Mouse (Mus musculus) testis, postnatal 10 days (tissue): ENCODE data around the gene Nppc.

Experiments
- DNase-seq: peaks from one replicate; pipeline ENCODE4 v3.0.0; 2021; ENCODE audit warnings: low spot score

The Nppc gene

DNA sequence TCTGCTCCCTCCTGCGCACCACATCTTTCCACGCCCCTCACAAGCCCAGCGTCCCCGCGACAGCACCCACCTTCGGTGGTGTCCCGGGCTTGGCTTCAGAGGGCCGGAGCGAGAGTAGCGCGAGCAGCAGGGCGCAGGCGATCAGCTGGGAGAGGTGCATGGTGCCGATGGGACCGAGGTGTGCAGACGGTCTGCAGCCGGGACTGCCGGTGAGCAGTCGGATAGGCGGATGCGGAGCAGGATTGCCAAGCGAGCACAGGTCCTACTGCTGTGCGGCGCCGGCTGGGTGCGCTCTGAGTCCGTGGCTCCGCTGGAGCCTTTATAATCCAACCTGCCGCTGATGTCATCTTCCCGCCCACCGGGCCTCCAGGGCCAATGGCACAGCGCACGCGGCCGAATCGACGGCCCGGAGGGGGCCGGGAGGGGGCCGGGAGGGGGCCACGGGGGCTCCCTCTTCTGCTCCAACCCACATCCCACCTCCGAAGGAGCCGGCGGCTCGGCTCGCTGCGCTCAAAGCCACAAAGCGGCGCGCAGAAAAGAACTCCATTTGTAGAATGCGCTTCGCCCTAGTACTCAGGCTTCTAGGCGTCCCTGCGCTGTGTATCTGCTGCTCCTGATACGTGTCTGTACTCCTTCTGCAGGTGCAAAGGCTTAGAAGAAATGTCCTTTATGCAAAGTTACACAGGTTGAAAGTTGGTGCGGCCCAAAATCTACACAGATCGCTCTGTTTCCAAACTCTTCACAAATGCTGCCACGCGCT, at the start of gene Nppc:
Nppc (minus strand) TSS at position 293 of the 760 bp plus-strand sequence.
- peak; percentile 79 for DNase-seq

DNA sequence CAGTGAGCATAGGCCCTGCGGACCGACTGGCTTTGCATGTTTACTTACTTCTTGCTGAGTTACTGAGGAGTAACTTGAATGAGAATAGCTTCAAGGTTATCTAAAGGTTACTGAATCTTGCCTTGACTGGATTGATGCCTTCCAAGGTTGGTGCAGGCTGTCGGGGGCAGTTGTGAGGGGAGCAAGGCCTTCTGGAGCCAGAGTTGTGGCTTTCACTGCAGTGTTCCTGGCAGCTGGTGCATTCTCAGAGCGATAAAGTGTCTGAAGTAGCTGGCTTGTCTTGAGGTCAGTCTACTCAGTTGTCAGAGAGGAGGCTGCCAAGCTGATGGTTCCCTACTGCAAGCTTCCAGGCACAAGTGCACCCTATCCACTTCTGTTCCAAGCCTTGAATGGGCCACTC, 49.0 kb upstream of the Nppc start:
- DNase-seq, result no peak

DNA sequence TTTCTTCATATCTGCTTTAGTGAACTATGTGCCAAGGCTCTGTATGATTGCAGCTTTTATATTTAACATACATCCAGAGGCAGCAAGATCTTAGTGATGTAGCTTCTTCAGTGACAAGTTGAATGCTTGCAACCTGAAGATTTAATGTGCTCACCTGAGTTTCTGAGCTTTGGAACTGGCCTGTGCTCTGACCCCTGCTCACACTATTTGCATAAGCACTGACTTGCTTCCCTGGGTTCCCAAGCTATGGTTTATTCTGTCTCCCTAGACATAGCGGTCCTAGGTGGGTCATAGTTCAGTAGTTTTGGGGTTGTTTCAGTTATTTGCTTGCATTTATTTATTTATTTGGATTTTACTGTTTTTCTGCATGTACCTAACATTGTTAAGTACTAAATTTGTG, 47.8 kb upstream of the Nppc start:
- no peak for DNase-seq

DNA sequence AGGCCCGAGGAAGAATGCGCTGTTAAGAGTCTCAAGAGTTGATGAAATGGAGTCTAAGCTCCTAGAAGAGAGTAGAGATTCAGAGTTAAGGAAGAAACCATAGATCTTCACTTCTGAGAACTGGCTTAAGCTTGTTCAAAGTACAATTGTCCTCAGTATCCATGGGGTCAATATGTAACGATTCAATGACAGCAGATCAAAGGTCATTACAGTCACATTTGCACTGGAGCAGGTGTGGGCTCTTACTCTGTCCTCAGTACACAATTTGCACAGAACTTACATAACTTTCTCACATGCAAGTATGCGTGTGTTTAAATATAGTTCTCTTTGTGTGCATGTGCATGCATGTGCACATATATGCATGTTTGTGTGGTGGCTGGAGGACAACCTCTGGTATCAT, 42.7 kb upstream of the Nppc start:
- no peak for DNase-seq

DNA sequence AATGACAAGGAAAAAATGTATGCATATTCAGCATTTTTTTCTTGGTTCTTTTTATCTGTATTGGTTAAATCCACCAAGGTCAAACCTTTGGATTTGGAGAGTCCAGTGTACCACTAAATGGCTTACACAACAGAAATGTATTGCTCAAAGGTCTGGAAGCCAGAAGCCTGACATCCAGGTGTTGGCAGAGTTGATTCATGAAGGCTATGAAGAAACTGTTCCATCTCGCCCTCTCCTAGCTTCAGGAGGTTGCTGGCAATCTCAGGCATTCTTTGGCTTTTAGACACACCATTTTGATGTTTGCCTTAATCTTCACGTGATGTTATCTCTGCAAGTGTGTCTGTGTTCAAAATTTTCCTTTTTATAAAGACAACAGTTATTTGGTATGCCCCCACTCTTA, 41.7 kb upstream of the Nppc start:
- DNase-seq, result no peak

DNA sequence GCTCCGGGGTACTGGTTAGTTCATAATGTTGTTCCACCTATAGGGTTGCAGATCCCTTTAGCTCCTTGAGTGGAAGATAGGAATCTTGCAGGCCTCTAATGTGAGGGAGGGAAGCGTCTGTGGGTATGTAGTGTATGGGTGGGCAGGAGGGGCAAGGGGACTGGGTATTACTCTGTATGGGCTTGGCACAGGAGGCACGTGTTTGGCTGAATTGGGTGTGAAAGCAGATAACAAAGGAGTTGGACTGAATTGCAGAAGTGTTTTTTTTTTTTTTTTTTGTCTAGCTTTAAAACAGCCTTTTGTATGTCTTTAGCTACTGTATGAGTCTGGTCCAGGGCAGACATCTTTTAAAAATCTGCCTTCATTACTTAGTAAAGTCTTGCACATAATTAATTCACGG, 39.2 kb upstream of the Nppc start:
- DNase-seq, result no peak

DNA sequence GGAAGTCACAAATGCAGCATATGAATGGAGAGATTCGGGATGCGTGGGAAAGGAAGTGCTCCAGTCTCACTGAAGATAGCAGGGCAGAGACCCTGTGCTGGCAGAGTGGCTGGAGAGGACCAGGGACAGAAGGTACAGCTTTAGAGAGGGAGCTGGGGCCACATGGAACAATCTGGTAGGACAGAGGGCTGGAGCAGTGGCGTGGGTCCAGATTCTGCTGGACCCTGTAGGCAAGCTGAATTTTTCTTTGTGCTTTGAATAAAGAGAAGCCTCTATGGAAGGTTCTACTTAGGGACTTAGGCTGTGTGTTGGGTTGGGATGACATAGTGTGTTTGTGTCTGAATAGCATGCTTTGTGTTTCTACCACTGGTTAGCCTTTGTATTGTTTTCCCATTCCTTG, 35.1 kb upstream of the Nppc start:
- DNase-seq, result no peak

DNA sequence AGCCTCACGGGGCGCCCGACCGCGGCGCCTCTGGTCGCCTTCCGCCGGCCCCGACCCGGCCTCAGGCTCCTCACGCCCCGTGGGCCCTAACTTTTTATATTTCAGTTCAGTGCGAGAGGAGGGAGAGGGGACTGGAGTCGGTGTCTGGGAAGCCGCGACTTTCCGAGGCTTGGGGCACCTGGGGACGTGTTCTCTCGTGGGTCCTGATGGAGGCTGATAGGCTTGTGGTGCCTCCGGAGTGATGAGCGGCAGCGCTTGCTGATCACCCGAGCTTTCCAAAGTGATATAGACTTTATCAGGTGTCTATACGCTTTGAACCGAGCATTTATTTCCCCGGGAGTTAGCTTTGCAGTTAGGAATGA, 33.6 kb upstream of the Nppc start:
- no peak for DNase-seq

DNA sequence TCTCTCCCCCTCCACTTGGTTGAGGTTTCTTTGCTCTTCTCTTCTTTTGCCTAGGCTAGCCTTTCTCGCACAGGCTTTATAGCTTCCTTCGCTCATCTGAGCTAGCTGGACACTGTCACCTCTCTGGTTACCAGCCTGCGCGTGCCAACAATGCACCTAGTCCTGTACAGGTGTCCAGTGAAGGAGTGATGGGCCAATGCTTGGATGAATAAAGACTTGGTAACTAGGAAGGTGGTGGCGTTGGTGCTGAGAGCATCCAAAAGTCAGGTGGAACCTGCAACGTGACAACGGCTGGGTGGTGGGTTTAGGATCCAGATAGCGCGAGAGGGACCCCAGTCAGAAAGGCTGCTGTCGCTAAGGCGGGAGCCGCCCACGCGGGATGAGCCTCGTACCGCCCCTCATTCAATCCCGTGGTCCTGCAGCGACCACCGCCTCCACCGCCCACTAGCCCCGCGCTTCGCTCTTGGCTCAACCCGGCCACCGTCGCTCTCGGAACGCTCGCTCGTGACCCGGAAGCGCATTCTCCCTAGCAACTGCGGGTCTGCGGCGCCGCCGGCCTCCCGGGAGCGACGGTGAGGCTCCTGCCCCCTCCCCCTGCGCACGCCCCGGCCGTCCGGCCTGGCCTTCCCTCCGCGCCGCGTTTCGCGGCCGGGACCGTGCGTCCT, 33.1 kb upstream of the Nppc start, which contains the start of gene Dis3l2:
Dis3l2 (plus strand) TSS at position 509 of the 665 bp plus-strand sequence.
- peak; percentile 88 for DNase-seq

DNA sequence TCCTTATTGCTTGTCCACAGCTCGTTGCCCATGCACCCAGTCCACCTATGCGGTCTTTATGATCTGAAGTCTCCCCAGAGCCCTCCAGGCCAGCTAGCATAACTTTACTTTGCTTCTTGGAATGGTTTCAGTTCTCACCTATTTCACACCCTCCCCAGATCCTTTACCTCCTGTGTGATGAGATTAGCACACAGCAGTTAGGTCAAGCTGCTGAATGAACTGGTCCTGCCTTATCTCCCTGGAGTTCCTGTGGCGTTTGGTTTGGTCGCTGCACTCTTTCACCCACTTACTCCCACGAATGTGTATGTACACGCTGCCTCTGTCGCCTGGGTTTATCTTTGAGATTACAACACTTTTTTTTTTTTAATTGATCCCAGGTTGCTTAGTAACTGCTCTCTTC, 30.0 kb upstream of the Nppc start:
- DNase-seq, result no peak

DNA sequence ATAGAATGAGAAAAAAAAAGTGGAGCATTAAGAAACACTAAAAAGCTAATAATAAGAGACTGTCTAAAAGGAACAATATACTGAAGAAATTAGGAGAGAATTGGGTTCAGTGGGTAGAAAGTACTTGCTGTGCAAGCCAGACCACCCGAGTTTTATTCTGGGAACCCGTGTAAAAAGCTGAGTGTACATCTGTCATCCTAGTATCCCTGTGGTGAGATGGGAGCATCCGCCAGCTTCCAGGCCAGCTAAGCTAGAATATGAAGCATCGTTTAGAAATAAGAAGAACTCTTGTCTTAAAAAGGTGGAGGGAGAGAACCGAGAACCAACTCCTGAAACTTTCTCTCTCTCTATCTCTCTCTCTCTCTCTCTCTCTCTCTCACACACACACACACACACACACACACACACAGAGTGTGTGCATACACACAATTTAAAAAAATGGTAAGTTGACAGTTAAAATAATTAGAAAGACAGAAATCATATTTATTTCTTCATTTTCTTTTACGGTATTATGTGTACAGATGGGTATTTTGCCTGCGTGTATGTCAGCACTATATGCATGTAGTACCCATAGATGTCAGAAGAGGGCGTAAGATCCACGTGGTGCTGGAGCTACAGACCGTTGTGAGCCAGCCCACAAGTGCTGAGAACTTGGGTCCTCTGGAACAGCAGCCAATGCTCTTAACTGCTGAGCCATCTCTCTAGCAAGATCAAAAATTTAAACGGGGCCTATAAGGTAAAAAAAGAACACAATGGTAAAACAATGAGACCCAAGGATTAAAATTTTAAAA, 29.2 kb upstream of the Nppc start:
- DNase-seq, result no peak

DNA sequence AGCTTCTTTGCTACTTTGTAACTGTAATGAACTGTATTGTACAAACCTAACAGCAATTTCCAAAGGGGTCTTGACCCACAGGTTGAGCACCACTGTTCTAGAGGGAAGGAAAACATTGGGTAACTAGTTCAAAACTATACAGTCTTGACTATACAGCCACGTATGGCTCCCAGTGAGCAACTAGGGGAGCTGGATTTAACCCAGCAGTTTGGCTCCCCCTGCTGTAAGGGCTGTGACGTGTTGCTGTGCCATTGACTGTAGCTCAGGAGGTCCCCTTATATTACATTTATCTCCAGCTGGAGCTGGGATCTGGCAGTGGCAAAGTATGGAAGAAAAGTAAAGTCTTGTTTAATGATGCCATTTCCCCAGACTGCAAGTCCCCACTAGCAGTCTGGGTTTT, 28.4 kb upstream of the Nppc start:
- DNase-seq, result no peak

DNA sequence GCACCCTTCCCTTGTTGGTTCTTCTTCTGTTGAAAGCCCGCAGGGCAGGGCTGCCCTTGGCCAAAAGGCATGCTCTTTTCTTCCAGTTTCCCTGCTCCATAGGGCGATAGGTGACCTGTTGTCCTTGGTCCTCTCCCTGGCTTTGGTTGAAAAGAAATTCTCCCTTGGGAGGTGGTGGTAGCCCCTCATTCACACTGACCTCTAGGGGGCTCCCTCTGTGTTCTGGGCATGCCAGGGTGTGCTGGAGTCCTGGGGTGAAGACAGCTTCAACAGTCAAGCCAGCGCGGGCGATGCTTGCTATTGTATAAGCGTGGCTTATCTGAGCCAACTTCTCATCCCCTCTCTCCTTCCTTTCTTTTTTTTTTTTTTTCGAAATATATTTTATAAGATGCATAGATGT, 26.6 kb upstream of the Nppc start:
- DNase-seq, result no peak

DNA sequence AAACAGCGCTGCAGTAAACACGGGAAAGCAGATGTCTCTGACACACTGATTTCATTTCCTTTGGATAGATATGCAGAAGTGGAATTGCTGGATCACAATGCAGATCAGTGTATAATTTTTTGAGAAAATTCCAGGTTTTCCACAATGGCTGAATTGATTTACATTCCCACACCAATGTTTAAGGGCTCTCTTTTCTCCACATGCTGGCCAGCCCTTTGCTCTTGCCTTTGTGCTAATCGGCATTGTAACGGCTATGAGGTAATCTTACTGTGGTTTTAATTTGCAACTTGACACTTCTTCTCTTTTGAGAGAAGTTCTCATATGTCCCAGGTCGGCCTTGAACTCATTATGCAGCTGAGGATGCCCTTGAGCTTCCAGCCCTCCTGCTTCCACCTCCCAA, 20.7 kb upstream of the Nppc start:
- no peak for DNase-seq

DNA sequence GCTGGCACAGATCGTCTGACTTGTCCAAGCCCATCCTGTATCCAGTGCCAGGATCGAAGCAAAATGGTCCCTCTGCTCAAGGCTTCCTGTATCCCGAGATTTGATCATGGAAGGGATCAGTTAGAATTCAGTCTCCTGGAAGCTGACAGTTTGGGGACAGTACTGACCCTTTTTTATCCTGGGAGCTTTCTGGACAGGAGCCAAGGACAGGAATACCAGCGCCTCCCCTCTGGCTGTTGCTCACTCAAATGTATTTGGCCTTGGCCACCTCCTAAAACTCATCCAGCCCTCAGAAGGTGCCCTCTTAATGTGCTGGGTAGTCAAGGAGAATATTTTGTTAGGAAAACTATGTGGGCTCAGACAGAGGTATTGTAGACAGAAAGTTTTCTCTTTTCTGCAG, 16.9 kb upstream of the Nppc start:
- DNase-seq, result no peak

DNA sequence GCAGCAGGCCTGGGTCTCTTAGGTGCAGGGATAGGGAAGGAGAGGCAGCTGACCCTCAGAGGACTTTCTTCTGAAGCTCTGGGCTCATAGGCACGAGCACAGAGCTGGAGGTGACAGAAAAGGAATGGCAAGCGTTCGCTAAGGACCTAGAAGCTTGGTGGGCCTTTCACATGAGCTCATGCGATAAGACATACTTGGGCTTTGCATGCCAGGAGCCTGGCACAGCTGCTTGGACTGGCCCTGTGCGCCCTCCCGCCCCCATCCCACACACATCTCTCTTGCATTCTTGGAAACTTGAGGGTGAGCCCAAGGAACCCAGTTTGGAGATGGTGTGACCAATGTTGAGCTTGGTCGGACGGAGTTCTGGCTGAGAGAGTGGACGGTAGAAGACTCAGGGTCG, 8.3 kb upstream of the Nppc start:
- no peak for DNase-seq

DNA sequence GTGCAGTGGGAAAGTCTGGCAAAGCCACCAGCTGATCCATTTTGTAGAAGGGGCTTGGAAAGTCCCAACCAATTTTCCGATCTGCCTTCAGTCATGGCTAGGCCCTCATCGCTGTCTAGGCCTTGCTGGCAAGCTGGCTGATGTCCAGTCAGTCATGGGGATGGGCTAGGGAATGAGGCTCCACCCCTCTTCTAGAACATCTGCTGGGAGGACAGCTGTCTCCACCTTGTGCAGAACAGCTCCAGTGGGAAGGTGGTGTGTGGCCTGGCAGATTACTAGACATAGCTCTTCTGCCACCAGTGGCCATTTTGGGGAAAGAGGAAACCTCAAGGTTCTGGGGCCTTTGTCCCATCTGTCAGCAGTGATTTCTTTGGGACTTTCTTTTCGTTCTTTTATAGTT, 7.3 kb upstream of the Nppc start:
- DNase-seq, result no peak

DNA sequence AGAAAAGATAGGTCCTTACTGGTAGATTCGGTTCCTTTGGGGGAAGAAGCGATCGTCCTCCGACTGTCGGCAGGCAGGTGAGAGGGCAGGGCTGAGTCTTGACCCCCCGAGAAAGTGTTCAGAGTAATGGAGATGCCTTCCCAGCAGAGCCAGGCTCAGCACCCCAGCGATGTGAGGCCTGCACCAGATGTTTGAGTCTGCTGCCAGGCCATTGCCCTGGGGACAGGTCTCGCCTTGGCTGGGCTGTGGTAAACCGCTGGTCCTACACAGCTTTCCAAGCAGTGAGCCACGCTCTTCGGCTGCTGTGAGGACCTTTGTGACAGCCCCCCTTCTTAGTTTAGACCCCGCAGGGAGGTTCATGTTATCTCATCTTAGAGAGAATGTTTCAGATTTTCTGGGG, 4.8 kb upstream of the Nppc start:
- DNase-seq, result peak; percentile 60

DNA sequence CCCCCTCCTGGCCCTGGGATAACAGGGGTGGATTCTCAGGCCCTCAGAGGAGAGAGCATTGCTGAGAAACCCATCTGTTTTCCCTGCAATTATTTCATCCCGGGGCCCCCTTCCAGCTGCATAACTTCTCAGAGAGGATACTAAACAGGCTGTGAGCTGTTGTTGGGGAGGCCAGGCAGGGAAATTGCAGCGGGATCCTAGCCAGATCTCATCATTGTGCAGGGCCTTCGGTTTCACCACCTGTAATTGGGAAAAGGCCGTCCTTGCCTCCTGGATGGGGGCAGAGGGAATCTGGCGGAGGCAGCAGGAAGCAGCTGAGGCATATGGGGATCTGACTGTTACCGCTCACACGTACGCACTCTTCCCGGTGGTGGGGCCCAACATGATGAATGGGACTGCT, 4.0 kb upstream of the Nppc start:
- no peak for DNase-seq

DNA sequence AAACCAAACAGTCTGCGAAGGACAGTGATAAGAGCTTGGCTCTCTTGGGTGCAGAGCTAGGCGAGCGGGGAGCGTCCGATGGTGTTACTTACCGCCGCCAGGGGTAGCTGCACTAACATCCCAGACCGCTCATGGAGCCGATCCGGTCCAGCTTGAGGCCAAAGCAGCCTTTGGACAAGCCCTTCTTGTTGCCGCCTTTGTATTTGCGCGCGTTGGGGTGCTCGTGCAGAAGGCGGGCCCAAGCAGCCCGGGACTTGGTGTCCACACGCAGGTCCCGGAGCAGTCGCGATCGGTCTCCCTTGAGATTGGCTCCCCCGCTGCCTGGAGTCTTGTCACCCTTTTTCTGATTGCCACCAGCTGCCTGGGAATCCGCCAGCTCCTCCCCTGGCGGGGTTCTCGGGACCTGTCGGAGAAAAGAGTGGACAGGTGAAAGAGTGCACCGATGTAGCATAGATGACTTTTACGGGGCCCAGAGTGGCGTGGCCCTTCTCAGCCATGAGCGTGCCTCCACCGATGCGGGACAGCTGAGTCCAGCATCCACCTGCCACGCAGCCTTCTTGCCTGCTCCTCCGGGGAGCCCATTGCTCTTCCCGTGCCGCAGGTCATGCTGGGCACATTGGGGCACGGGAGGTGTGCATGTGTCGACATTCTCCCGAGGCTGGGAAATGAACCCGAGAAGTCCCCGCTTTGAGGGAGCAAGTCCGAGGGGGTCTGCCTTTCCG, 658 bp downstream of the Nppc start:
- peak; percentile 81 for DNase-seq

DNA sequence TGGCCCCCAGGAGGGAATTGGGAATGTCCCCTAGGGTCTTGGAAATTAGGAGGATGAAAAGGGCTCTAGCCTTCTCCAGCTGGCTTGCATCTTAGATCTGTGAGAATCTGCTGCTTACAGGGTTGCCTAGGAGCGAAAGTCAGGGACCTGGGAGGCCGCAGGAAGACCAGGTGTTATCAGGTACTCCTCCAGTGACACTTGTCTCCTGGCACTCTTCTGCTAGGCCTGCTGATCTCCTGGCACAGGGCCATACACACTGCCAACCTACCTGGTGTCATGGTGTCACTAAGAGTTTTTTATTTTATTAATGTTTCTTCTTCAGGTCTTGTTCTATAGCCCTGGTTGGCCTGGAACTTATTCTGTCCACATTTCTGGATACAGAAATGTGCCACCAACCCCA, 5.3 kb downstream of the Nppc start:
- DNase-seq, result no peak

DNA sequence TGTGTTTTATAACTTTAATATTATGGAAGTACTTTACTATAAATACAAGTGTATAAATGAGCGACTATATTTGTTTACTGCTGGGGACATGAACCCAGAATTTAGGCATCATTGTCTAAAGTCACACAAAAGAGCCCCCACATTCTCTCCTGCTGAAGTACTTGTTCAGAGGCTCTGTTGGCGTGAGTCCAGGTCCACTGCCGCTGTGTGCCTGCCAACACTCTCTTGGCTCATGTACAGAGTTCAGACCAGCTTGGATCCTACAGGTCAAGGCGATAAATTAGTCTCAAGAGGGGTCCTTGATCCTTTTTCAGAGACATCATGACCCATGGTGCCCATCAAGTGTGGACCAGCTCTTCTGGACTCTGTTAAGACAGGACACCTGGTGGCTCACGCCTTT, 13.3 kb downstream of the Nppc start:
- DNase-seq, result peak; percentile 61

DNA sequence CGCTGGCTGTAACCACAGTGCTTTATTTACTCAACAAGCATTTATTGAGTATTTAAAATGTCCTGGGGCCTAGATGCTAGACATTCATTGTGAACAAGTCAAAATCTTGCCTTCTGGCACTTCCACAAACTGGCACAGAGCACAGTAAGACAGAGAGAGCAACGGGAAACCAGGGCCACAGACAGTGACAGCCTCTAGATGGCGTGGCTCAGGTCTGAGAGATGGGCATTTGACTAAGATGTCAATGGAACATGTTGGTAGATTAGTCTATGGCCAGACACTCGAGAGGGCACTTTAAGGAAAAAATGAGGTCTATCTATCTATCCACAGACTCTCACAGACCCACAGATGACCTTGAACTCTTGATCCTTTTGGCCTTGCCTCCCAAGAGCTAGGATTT, 17.7 kb downstream of the Nppc start:
- no peak for DNase-seq
